Mouse (Mus musculus) bone marrow macrophage, adult 2 months (primary cell): ENCODE data around the gene Tmem98.

ENCODE experiments used
- CTCF ChIP-seq: IDR thresholded peaks from 2 replicates; pipeline ENCODE4 v1.5.1; 2012; ENCODE audit warnings: low read depth, mild to moderate bottlenecking, low read length, moderate library complexity
- POLR2A ChIP-seq: IDR thresholded peaks from 2 replicates; pipeline ENCODE4 v1.6.1; 2012; ENCODE audit warnings: mild to moderate bottlenecking, low read depth, low read length, borderline replicate concordance

- TF ChIP-seq CTCF (no peak), POLR2A (no peak)
Observed at GRCm38 (mm10) chr11:80766068-80766467, 43.9 kb upstream of the Tmem98 start.
